Mouse (Mus musculus) forebrain, postnatal 0 days (tissue): ENCODE results near the gene Ksr2. TPM values are rescaled to one million over a fixed set of nuclear protein-coding genes. Genes with fewer than 3 reads are reported as not detected.

Source experiments
- ATAC-seq: fragments of 200-750 bp; cut with Nextera tagmentation; 2 replicates; pipeline ENCODE4 v1.8.0; 2017; ENCODE audit warnings: mild to moderate bottlenecking, moderate library complexity
- DNase-seq: peaks from one replicate; pipeline ENCODE4 v3.0.0-alpha.2; 2015
- H3K27ac ChIP-seq: fragments of 300-500 bp; sonication (generic); 2 replicates; pipeline ENCODE4 v1.5.1; 2014; ENCODE audit warnings: low read depth, mild to moderate bottlenecking, antibody characterized with exemption, low read length, moderate library complexity, mixed read lengths
- H3K27me3 ChIP-seq: fragments of 300-500 bp; sonication (generic); 2 replicates; pipeline ENCODE4 v1.6.1; 2014; ENCODE audit warnings: mild to moderate bottlenecking, low read length, mixed read lengths; ENCODE audit not compliant: insufficient read depth
- H3K36me3 ChIP-seq: fragments of 300-500 bp; sonication (generic); 2 replicates; pipeline ENCODE4 v1.6.1; 2014; ENCODE audit warnings: mild to moderate bottlenecking, moderate library complexity; ENCODE audit not compliant: insufficient read depth
- H3K4me1 ChIP-seq: fragments of 300-500 bp; sonication (generic); 2 replicates; pipeline ENCODE4 v1.6.1; 2014; ENCODE audit warnings: antibody characterized with exemption; ENCODE audit not compliant: insufficient read depth
- H3K4me2 ChIP-seq: fragments of 300-500 bp; sonication (generic); 2 replicates; pipeline ENCODE4 v1.6.1; 2014; ENCODE audit warnings: low read depth, mild to moderate bottlenecking, moderate library complexity
- H3K4me3 ChIP-seq: fragments of 300-500 bp; sonication (generic); 2 replicates; pipeline ENCODE4 v1.5.1; 2014; ENCODE audit warnings: low read depth, low read length, mixed read lengths
- H3K9ac ChIP-seq: fragments of 300-500 bp; sonication (generic); 2 replicates; pipeline ENCODE4 v1.6.1; 2014; ENCODE audit warnings: mild to moderate bottlenecking
- H3K9me3 ChIP-seq: fragments of 300-500 bp; sonication (generic); 2 replicates; pipeline ENCODE4 v1.6.1; 2016; ENCODE audit warnings: low read length
- CTCF ChIP-seq: sonication (generic); IDR thresholded peaks from 2 replicates; pipeline ENCODE4 v1.5.1; 2016; ENCODE audit warnings: antibody characterized with exemption, control low read depth, low read depth
- WGBS: fragments of 180-500 bp; shearing (Covaris S2); extraction: QIAGEN DNeasy Blood & Tissue Kit; methylation state at CpG from one replicate; pipeline ENCODE4 v1.1.7; 2014; 5-methylcytosine and 5-hydroxymethylcytosine counted together
- polyA plus RNA-seq: library from polyadenylated mRNA; unstranded; fragments of >200 nt; fragmentation: Nextera tagmentation; extraction: Ambion mirVana; gene quantifications from 2 replicates; pipeline ENCODE4 v1.2.1, GENCODE M21; 2015
- total RNA-seq: library from RNA; depleted of rRNA; stranded (reverse); fragments of >200 nt; gene quantifications from 2 replicates; pipeline ENCODE4 v1.2.3, GENCODE M21; 2014

Ksr2 gene
- total and polyA plus RNA-seq, 2 experiments from 2014 or later, result 5.4 to 9.2 TPM

- no peaks in the 10 kb centered on the region for H3K4me1 ChIP-seq
- no peak overlapping the region for H3K4me2 ChIP-seq
- no peaks in the 10 kb centered on the region for H3K9me3 ChIP-seq
- TF ChIP-seq CTCF, result peak; percentile 91
- DNase-seq (peak; percentile 79), ATAC-seq (peak; percentile 42; the same call in 1 of the 2 replicates)
- no peak overlapping the region for H3K9ac ChIP-seq
- peaks cover 8% of the 10 kb centered on the region; the same call in 1 of the 2 replicates for H3K36me3 ChIP-seq
- H3K4me3 ChIP-seq, result no peak overlapping the region
- H3K27ac ChIP-seq, result no peak overlapping the region
- H3K27me3 ChIP-seq, result no peaks in the 10 kb centered on the region
- 34% methylated on average over 13 of the region's 13 CpGs for WGBS
Measured at GRCm38 (mm10) chr5:117506406-117506805, 92.6 kb downstream of the Ksr2 start.

- peak; percentile 66 for DNase-seq
- no peaks in the 10 kb centered on the region for H3K9me3 ChIP-seq
- H3K36me3 ChIP-seq, result no peaks in the 10 kb centered on the region
- TF ChIP-seq CTCF, result peak; percentile 86
- no peak overlapping the region for H3K4me2 ChIP-seq
- no peaks in the 10 kb centered on the region for H3K27me3 ChIP-seq
- WGBS, result 40% methylated on average over 21 of the region's 22 CpGs
- H3K9ac ChIP-seq, result no peak overlapping the region
- H3K27ac ChIP-seq, result no peak overlapping the region
- H3K4me3 ChIP-seq, result no peak overlapping the region
- ATAC-seq, result peak; percentile 44; the same call in 1 of the 2 replicates
- H3K4me1 ChIP-seq, result no peaks in the 10 kb centered on the region
Measured at GRCm38 (mm10) chr5:117509511-117510375, 95.9 kb downstream of the Ksr2 start.

GRCm38 (mm10) chr5:117510864-117511263, 97.1 kb downstream of the Ksr2 start:
- Histone ChIP-seq H3K27me3 (no peaks in the 10 kb centered on the region), H3K27ac (no peak overlapping the region), H3K9ac (no peak overlapping the region), H3K4me3 (no peak overlapping the region), H3K9me3 (no peaks in the 10 kb centered on the region), H3K4me2 (no peak overlapping the region), H3K36me3 (no peaks in the 10 kb centered on the region), H3K4me1 (no peaks in the 10 kb centered on the region)
- DNase-seq (no peak), ATAC-seq (no peak)
- WGBS, result 74% methylated on average over 10 of the region's 10 CpGs
- TF ChIP-seq CTCF, result no peak

GRCm38 (mm10) chr5:117515396-117515795, 101.6 kb downstream of the Ksr2 start:
- H3K36me3 ChIP-seq, result no peaks in the 10 kb centered on the region
- ATAC-seq (no peak), DNase-seq (no peak)
- no peak overlapping the region for H3K27ac ChIP-seq
- no peak overlapping the region for H3K4me2 ChIP-seq
- H3K4me3 ChIP-seq, result no peak overlapping the region
- no peak overlapping the region for H3K9ac ChIP-seq
- H3K27me3 ChIP-seq, result no peaks in the 10 kb centered on the region
- no peaks in the 10 kb centered on the region for H3K4me1 ChIP-seq
- 85% methylated on average over 12 of the region's 12 CpGs for WGBS
- no peaks in the 10 kb centered on the region for H3K9me3 ChIP-seq
- no peak for TF ChIP-seq CTCF

GRCm38 (mm10) chr5:117515861-117516260, 102.1 kb downstream of the Ksr2 start:
- H3K4me2 ChIP-seq, result no peak overlapping the region
- 72% methylated on average over 7 of the region's 7 CpGs for WGBS
- H3K27ac ChIP-seq, result no peak overlapping the region
- no peak overlapping the region for H3K4me3 ChIP-seq
- no peaks in the 10 kb centered on the region for H3K9me3 ChIP-seq
- ATAC-seq (no peak), DNase-seq (no peak)
- TF ChIP-seq CTCF, result no peak
- H3K36me3 ChIP-seq, result no peaks in the 10 kb centered on the region
- H3K4me1 ChIP-seq, result no peaks in the 10 kb centered on the region
- H3K9ac ChIP-seq, result no peak overlapping the region
- H3K27me3 ChIP-seq, result no peaks in the 10 kb centered on the region

GRCm38 (mm10) chr5:117516597-117516996, 102.8 kb downstream of the Ksr2 start:
- Histone ChIP-seq H3K9ac (no peak overlapping the region), H3K4me2 (no peak overlapping the region), H3K4me1 (no peaks in the 10 kb centered on the region), H3K4me3 (no peak overlapping the region), H3K36me3 (no peaks in the 10 kb centered on the region), H3K9me3 (no peaks in the 10 kb centered on the region), H3K27me3 (no peaks in the 10 kb centered on the region), H3K27ac (no peak overlapping the region)
- WGBS, result 1% methylated on average over 8 of the region's 8 CpGs
- DNase-seq (peak; percentile 85), ATAC-seq (no peak; the same call in 1 of the 2 replicates)
- peak; percentile 95 for TF ChIP-seq CTCF

GRCm38 (mm10) chr5:117519858-117520495, 106.2 kb downstream of the Ksr2 start:
- no peak overlapping the region for H3K4me2 ChIP-seq
- no peak overlapping the region for H3K27ac ChIP-seq
- no peaks in the 10 kb centered on the region for H3K36me3 ChIP-seq
- peak; percentile 64 for TF ChIP-seq CTCF
- DNase-seq (no peak), ATAC-seq (no peak)
- no peaks in the 10 kb centered on the region for H3K27me3 ChIP-seq
- H3K4me3 ChIP-seq, result no peak overlapping the region
- no peaks in the 10 kb centered on the region for H3K9me3 ChIP-seq
- no peaks in the 10 kb centered on the region for H3K4me1 ChIP-seq
- 37% methylated on average over 4 of the region's 4 CpGs for WGBS
- no peak overlapping the region for H3K9ac ChIP-seq
